Mouse (Mus musculus) heart, embryonic 11.5 days (tissue): ENCODE measurements around the gene BC051665. TPM values are rescaled to one million over a fixed set of nuclear protein-coding genes. Genes with fewer than 3 reads are reported as not detected.
A peak's percentile ranks its signal among the peaks of the same experiment; 100 is the strongest.

Experiments
- ATAC-seq: fragments of 200-750 bp; cut with Nextera tagmentation; replicated peaks from 2 replicates; pipeline ENCODE4 v1.8.0; 2017; ENCODE audit warnings: moderate library complexity; ENCODE audit not compliant: insufficient number of reproducible peaks, low FRiP score, low TSS enrichment
- H3K27ac ChIP-seq: fragments of 300-500 bp; sonication (generic); 2 replicates; pipeline ENCODE4 v1.5.1; 2014; ENCODE audit warnings: mild to moderate bottlenecking, low read depth, low read length
- H3K27me3 ChIP-seq: fragments of 300-500 bp; sonication (generic); 2 replicates; pipeline ENCODE4 v1.6.1; 2014; ENCODE audit warnings: mild to moderate bottlenecking, low read length, mixed read lengths; ENCODE audit not compliant: control insufficient read depth, insufficient read depth
- H3K36me3 ChIP-seq: fragments of 300-500 bp; sonication (generic); 2 replicates; pipeline ENCODE4 v1.6.1; 2014; ENCODE audit warnings: mild to moderate bottlenecking, low read length, moderate library complexity, mixed read lengths; ENCODE audit not compliant: control insufficient read depth, insufficient read depth
- H3K4me1 ChIP-seq: fragments of 300-500 bp; sonication (generic); 2 replicates; pipeline ENCODE4 v1.6.1; 2014; ENCODE audit warnings: low read length; ENCODE audit not compliant: control insufficient read depth, insufficient read depth
- H3K4me2 ChIP-seq: fragments of 300-500 bp; sonication (generic); 2 replicates; pipeline ENCODE4 v1.6.1; 2014; ENCODE audit warnings: mild to moderate bottlenecking, moderate library complexity
- H3K4me3 ChIP-seq: fragments of 300-500 bp; sonication (generic); 2 replicates; pipeline ENCODE4 v1.5.1; 2014; ENCODE audit warnings: low read depth, low read length
- H3K9ac ChIP-seq: fragments of 300-500 bp; sonication (generic); 2 replicates; pipeline ENCODE4 v1.6.1; 2014; ENCODE audit warnings: mild to moderate bottlenecking, low read depth, low read length, moderate library complexity
- H3K9me3 ChIP-seq: fragments of 300-500 bp; sonication (generic); replicated peaks from 2 replicates; pipeline ENCODE4 v1.6.1; 2016; ENCODE audit warnings: low read length; ENCODE audit not compliant: control insufficient read depth
- WGBS: fragments of 180-500 bp; shearing (Covaris S2); extraction: QIAGEN DNeasy Blood & Tissue Kit; methylation state at CpG from one replicate; pipeline ENCODE4 v1.1.7; 2014; ENCODE audit not compliant: insufficient replicate concordance; 5-methylcytosine and 5-hydroxymethylcytosine counted together
- polyA plus RNA-seq: library from polyadenylated mRNA; unstranded; fragments of >200 nt; fragmentation: Nextera tagmentation; extraction: Ambion mirVana; gene quantifications from 2 replicates; pipeline ENCODE4 v1.2.1, GENCODE M21; 2014

Gene BC051665
- polyA plus RNA-seq, 1 experiment from 2014 or later: not detected

DNA sequence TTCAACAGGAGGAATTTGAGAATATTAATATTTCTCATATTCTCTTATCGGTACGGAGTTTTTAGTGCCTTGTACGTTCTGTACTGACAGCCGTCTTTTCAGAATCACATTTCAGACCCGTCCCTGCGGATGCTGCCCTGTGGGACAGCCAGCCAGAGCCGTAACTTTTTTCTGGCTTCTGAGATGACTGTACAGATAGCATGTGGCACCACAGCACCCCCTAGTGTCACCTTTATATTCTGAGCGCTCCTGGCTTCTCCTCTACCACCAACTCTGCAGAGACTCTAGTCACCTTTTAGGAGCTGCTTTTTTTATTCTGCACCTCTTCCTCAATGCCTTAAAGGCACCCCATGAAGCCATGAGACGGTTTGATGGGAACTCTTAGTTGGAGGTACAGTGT lies 47.7 kb downstream of the BC051665 start:
- H3K36me3 ChIP-seq: no peaks in the 10 kb centered on the region
- no peak overlapping the region for H3K4me3 ChIP-seq
- H3K4me2 ChIP-seq: peak overlapping the region; percentile 52
- no peaks in the 10 kb centered on the region for H3K27me3 ChIP-seq
- 15% methylated on average over 9 of the region's 9 CpGs for WGBS
- no peaks in the 10 kb centered on the region for H3K9me3 ChIP-seq
- H3K9ac ChIP-seq: no peak overlapping the region
- 0 out of 2 replicates have a peak, but pooled peaks have one; percentile 37 for ATAC-seq
- H3K4me1 ChIP-seq: peaks cover 16% of the 10 kb centered on the region
- peak overlapping the region; percentile 59; the same call in 1 of the 2 replicates for H3K27ac ChIP-seq

DNA sequence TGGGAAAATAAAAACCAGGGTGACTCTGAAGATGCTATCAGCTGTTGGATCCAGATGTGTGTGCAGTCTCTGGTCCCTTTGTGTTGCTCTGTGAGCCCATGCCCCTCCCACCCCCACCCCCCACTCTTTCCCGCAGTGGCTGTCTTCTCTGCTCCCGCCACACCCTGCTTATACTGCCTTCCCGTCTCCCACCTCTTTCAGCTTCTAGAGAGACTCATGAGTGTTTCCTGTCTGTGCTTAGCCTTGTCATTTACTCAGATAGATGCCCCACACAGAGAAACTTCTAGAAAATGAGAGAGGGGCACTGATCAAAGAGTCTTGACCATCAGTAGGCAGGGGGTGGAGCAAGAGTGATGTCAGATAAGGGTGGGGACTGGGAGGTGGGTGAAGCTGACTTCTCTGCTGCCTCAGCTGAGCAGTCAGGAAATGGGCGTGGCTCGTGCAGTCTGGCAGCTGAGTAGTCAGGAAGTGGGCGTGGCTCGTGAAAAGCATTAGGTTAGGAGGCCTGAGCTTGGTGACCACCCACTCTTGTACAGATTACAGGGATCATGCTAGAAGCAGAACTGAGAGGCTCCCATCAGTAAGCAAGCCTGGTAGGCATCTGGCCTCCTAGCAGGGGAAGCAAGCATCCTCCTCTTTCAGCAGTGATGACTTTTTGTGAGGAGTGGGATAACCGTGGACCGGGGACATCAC lies 48.4 kb downstream of the BC051665 start:
- ATAC-seq: peak; percentile 85
- H3K4me3 ChIP-seq: no peak overlapping the region
- WGBS: 13% methylated on average over 9 of the region's 9 CpGs
- peak overlapping the region; percentile 52 for H3K4me2 ChIP-seq
- H3K9me3 ChIP-seq: no peaks in the 10 kb centered on the region
- no peaks in the 10 kb centered on the region for H3K27me3 ChIP-seq
- H3K4me1 ChIP-seq: peaks cover 16% of the 10 kb centered on the region
- H3K36me3 ChIP-seq: no peaks in the 10 kb centered on the region
- peak overlapping the region; percentile 59 for H3K27ac ChIP-seq
- no peak overlapping the region for H3K9ac ChIP-seq

DNA sequence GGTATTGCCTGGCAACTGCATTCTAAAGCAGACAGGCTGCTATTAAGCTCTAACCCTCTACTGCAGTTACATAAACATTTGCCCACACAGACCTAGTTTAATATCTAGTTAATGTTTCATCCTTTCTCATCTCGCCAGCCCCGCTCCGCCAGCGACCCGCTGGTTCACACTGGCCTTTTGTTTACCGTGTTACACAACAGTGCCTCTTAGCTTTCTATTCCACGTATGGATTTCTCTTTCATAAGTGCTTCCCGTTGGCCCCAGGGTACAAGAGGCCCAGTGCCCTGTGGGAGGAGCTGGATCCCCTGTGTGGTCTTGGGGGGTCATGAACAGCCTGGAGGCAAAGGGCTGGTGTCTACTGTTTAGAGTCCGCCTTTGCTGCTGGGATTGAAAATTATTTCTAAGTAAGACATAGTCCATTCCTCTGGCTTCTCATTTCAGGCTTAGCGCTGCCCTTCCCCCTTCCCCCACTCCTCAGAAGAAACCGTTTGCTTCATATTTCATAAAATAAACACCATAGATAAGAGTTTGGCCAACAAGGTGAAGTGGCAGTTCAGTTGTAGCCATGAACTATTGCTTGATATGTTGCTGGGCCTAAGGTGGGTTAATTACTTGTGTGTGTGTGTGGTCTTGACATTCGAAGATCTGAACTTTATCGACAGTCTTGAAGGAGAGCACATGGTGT lies 49.6 kb downstream of the BC051665 start:
- H3K9ac ChIP-seq: no peak overlapping the region
- H3K27ac ChIP-seq: no peak overlapping the region
- H3K36me3 ChIP-seq: no peaks in the 10 kb centered on the region
- H3K4me1 ChIP-seq: peaks cover 13% of the 10 kb centered on the region
- no peak overlapping the region for H3K4me3 ChIP-seq
- no peak overlapping the region for H3K4me2 ChIP-seq
- ATAC-seq: no peak
- H3K9me3 ChIP-seq: no peaks in the 10 kb centered on the region
- H3K27me3 ChIP-seq: no peaks in the 10 kb centered on the region
- 82% methylated on average over 13 of the region's 13 CpGs for WGBS

DNA sequence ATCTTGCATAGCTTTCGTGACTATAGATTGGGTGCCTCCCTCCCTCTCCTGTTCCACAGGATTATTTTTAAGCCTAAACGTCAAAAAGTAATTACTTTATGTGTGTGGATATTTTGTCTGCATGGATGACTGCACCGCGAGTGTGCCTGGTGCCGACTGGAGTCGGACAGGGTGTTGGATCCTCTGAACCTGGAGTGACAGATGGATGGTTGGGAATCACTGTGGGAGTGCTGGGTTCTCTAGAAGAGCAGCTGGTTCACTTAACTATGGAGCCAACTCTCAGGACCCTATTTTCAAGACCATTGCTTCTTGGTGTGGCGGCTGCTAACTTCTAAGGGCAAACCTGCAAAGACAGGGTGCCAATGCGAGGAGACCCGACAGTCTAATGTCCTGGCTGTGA lies 50.9 kb downstream of the BC051665 start:
- no peak overlapping the region for H3K4me2 ChIP-seq
- no peaks in the 10 kb centered on the region for H3K27me3 ChIP-seq
- no peak for ATAC-seq
- WGBS: 90% methylated on average over 9 of the region's 9 CpGs
- peaks cover 13% of the 10 kb centered on the region for H3K4me1 ChIP-seq
- H3K27ac ChIP-seq: no peak overlapping the region
- H3K9me3 ChIP-seq: no peaks in the 10 kb centered on the region
- no peak overlapping the region for H3K4me3 ChIP-seq
- no peak overlapping the region for H3K9ac ChIP-seq
- no peaks in the 10 kb centered on the region; the same call in 1 of the 2 replicates for H3K36me3 ChIP-seq

Other genes starting within 250 kb of the BC051665 start
- gene Dapk1, start 184.4 kb downstream of the BC051665 start, polyA plus RNA-seq: 9.2 and 9.8 TPM in 2 replicates
- gene Ctsll3, start 16.5 kb upstream of the BC051665 start, polyA plus RNA-seq: not detected in 2 replicates
- gene 4930486L24Rik, start 78.1 kb upstream of the BC051665 start, polyA plus RNA-seq: not detected in 2 replicates
- 0.48 and 0.49 TPM in 2 replicates for gene Gm49392, start 110.5 kb upstream of the BC051665 start, polyA plus RNA-seq
- 4.2 and 4.7 TPM in 2 replicates for gene Ctla2b, start 111.1 kb upstream of the BC051665 start, polyA plus RNA-seq
- gene Tpbpb, start 118.5 kb upstream of the BC051665 start, polyA plus RNA-seq: not detected in 2 replicates
- not detected in 2 replicates for gene Gm49393, start 149.2 kb upstream of the BC051665 start, polyA plus RNA-seq
- 4.6 TPM in 1 of 2 replicates, not detected in the other for gene Gm49391, start 150.2 kb upstream of the BC051665 start, polyA plus RNA-seq
- gene Ctla2a, start 150.3 kb upstream of the BC051665 start, polyA plus RNA-seq: 60.7 and 62.5 TPM in 2 replicates
- not detected in 2 replicates for gene Tpbpa, start 155.6 kb upstream of the BC051665 start, polyA plus RNA-seq
- 0.17 and 0.30 TPM in 2 replicates for gene Ctsj, start 219.6 kb upstream of the BC051665 start, polyA plus RNA-seq